Mouse (Mus musculus): ENCODE measurements around the gene Pdzd7. TPM values are rescaled to one million over a fixed set of nuclear protein-coding genes. Genes with fewer than 3 reads are reported as not detected.

The Pdzd7 gene
- total RNA-seq, 2 experiments from 2014 or later, result 3.3 to 5.8 TPM

DNA sequence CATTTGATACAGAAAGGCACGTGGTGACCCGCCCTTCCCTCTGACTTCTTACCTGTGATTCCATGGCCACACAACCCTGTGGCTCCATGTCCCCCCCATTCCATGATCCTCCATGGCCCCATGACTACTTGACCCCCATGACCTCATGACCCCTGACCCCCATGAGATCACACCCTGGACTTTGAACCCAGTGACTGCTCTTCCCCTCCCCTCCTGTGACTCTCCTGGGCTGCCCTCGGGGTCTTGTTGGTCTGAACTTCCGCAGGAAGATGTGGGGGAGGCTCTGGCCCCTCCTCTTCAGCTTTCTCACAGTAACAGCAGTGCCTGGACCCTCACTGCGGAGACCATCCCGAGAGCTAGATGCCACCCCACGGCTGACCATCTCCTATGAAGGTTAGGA, 53.3 kb downstream of the Pdzd7 start:
- no peak for DNase-seq (ENCODE audit: low spot score in 2 of 2)
- intact Hi-C loops (cut with DNase I), result no loop called here

DNA sequence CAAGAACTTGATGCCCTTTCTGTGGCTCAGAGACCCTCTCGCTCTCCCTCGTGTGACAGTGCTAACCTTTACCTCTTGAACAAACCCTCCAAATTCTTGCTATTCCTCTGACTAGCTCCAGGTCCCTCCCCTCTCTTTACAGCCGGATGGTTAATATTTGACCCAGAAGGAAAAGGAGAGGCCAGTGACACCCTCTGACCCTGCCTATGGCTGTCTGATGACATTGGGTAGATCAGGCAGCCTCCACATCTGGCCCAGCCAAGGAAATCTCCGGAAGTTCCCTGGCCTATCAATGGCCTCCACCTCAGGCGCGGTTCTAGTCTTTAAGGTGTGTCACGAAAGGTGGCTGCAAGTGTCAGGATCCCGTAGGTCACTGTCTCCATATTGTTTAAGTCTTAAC, 54.5 kb downstream of the Pdzd7 start:
- intact Hi-C loops (cut with DNase I), result no loop called here
- DNase-seq (ENCODE audit: low spot score in 2 of 2), result no peak

DNA sequence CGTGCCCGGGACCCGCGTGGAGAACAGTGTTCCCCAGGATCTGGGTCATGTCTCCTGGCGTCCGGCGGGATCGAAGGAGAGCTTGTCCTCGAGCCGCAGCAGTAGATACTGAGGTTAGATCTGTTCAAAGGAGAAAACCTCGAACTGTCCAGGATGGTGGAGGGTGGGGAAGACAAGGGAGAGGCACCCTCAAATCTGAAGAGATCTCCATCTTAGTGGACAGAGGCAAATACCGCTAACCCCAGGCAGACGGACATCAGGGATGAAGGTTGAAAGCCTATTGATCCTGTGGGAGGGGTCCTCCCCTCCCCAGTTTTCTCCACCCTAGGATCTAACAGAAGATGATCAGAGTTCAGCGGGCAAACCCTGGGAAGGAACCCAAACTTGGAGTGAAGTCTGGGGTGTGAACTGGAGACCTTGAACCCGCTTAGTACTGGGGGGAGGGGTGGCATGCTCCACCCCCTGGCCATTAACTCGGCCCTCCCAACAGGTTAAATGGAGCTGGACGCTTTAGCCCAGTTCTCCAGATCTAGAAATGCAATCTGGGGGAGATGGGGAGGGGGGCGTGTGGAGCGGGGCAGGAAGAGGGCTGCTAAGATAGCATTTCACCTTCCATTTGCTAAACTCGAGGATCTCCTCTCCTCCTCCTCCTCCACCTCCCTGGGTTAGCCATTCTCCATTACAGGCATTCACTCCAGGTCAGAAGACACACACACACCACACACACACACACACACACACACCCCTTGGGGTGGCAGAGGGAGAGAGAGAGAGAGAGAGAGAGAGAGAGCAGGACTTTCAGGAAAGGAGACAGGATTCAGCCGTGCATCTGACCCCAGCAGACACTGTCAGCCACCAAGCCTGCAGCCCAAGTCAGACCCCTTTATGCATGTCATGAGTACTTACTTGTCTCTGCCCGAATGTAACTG, 55.7 kb downstream of the Pdzd7 start:
- intact Hi-C loops (cut with DNase I), result no loop called here
- DNase-seq (ENCODE audit: low spot score in 2 of 2), result no peak

DNA sequence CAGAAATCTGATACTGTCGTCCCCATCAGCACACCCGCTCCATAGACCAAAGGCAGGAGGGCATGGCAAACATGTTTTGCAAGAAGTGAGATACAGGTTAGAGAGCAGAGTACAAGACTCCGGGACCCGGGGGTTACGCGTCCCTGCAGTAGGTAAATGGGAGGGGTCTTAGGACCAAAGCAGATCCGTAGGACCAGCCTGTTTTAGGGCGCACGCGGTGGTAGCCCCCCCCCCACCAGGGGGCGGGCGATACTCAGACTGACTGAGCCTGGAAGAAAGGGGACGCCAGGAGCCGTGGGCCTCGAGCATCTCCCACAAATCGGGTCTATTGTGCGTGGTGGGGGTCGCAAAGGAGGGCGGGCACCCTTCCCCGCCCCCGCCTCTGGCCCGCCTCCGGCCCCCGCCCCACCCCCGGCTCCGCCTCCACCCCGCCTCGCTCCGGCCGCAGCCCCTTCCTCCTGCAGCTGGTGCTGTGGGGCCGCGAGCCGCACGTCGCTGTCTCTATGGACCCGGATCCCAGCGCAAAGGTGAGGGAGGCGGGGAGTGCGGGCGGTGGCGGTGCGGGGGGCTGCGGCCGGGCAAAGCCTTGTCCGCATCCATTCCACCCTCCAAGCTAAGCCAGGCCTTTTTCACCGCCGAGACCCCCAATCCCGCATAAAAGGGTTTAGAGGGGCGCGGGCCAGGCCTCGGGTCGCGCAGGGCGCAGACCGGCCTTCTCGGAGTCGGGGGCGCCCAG, 56.5 kb downstream of the Pdzd7 start, which contains the start of gene Sema4g:
Gene Sema4g, plus strand, starts transcription at position 271 of the 736 bp plus-strand sequence.
- no peak for DNase-seq (ENCODE audit: low spot score in 2 of 2)
- intact Hi-C loops (cut with DNase I), result no loop called here

DNA sequence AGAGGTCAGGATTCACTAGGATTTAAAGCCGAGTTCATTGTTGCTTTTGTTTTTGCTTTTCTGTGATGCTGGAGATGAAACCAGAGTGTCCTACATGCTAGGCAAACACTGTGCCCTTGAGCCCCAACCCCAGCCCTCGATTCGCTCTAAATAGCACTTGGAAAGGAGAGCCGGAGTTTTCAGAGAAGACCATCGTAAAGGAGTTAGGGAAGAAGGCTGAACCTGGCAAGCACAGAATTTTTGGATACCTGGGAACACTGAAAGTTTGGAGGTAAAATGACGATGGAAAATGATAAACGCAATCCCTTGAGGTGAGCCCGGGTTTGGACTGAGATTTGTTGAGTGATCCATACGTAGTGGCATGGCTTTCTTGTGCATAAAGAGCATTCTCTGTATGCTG, 57.2 kb downstream of the Pdzd7 start:
- intact Hi-C loops (cut with DNase I), result no loop called here
- no peak for DNase-seq (ENCODE audit: low spot score in 2 of 2)

DNA sequence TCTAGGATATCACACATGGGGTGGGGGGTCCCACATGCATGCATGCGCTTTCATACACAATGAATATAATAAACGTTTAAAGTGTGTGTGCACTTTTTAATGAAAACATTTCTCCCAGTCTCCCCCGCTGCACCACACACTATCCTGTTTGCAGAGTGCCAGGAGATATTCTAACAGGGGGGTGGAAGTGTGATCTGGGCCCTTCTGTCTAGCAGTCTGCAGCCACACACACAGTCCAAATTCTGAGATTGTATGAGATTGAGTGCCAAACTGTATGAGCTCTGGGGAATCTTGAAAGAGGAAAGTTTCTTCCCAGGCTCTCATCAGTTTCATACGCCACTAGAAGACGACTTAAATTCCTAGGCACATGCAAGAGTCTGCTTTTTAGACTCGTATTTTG, 57.7 kb downstream of the Pdzd7 start:
- peak; percentile 54 to 70 for DNase-seq (ENCODE audit: low spot score in 2 of 2)
- intact Hi-C loops (cut with DNase I), result no loop called here

DNA sequence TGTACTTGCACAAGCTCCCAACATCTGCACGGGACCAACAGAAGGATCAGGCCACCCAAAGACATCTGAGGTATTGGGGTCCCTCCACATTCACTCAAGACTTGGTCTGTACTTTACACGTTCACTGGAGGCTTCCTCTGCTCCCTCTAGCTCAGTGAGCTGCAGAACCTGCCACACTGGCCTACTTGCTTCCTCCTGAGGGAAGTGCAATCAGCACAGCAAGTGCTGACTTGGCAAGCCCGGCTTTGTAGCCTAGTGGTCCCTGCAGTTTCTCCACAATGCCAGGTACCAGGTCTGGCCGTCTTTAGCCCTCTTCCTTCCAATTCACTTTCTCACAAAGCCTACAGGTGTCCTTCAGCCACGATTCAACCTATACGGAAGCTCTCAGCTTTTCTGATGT, 58.5 kb downstream of the Pdzd7 start:
- DNase-seq (ENCODE audit: low spot score in 2 of 2), result no peak
- intact Hi-C loops (cut with DNase I), result no loop called here

DNA sequence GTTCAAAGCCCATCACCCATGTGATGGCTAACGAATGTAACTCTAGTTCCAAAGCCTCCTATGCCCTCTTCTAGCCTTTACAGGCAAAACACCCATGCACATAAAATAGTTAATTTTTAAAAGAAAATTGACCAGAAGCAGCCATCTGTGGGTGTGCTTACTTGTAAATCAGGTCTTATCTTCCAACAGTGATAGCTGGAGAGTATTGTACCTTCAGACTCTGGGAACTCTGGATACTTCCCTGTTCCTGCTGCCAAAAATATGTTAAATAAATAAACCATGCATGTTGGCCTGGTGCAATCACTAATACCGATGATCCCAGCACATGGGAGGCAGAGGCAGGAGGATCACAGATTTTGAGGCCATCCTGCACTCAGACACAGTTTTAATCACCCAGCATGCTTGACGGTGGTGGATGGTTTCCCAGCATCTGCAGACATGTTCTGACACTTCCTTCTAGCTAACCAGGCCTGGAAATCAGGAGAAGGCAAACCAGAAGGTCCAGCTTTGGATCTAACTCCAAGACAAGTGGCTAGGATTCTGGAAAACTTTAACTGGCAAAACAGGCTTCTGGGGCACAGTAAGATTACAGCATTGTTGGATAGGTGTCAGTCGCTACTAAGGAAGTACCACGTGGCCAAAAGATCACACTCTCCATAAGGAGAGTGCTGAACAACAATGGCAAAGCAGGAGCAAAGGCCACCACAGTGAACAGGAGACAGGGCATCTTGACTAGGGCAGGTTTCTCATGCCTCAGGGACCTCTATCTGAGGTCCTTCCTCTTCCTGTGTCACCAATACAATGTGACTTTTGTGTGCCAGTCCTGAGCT, 60.1 kb downstream of the Pdzd7 start:
- DNase-seq (ENCODE audit: low spot score in 2 of 2), result no peak
- intact Hi-C loops (cut with DNase I), result no loop called here

DNA sequence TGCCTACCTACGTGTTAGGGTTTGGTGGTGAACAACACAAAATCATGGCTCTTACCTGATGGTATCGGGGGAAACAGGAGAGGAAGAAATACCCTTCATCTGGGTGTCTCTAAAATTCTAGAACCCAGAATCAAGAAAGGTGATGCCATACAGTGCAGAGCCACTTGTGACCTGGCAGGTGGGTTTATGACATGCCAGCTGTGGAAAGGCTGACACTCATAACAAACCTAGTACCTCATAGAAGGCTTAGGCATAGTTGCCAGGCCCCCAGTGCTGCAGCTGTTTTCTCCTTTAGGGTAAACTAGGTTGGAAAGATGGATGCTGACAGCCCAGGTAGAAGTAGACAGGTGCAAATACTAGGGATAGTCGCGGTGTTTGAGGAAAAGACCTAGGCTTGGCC, 61.1 kb downstream of the Pdzd7 start:
- DNase-seq (ENCODE audit: low spot score in 2 of 2), result no peak
- intact Hi-C loops (cut with DNase I), result no loop called here

DNA sequence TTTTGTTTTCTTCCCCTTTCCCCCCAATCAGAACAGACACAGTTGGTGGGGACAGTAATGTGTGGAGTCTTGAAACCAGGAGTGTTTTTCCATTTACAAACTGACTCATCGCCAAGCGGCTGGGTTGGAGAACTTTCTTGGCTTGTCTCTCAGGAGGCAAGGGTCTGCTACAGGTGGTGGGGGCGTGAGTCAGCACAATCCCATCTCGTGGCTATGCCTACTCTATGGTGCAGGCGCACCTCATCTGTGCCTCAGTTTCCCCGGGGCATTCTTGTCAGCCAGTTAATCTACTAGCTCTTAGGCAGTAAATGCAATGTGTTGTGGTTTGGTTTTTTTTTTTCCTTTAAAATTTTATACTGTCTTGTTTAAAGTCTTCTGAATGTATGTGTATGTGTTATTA, 62.2 kb downstream of the Pdzd7 start:
- DNase-seq (ENCODE audit: low spot score in 2 of 2), result no peak

DNA sequence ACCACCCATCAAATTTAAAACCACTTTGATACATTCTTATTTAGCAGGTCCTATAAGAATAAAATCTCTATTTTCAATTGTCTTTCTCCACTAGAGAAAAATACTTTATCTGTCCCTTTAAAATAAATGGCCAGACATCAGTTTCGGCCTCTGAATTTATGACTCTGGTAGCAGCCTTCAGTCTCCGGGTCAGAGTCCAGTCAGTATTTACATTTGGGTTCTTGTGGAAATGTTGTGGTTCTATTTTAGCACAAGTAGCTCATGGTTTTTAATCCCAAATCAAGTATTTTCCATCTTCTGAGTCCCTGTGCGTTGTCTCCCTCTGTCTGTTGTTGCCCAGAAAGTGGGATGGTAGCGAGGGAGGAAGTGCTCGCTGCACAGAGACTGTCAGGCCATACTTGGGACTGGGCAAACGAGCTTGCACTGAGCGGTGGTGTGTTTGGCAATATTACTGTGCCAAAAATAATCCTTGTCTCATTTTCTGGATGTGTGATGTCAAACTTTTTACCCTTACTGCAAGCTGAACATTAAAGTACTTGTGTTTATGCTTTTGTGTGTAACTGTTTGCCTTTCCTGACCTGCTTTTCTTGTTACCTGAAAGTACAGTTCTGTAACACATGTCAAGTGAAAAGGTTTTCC, 62.9 kb downstream of the Pdzd7 start:
- intact Hi-C loops (cut with DNase I), result no loop called here
- DNase-seq (ENCODE audit: low spot score in 2 of 2), result no peak

More for the DNA sequence above, 62.2 kb downstream of the Pdzd7 start:
- intact Hi-C loops (cut with DNase I), result no loop called here

DNA sequence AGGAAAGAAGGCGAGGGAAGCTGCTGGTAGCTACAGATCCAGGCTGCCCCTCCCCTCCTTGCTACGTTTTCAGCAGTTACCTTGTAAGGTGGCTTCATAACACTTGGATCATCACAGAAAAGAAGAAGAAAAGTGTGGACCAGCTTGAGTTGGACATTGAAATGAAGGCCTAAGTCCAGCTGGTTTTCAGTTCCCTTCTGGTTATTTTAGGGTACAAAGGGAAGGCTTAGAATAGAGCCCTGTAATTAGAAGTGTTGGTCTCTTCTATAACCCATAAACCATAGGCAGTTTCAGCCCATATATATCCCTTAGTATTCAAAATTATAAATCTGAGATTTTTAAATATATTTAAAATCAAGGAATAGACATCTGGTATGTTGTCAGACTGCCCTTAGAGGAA, 64.7 kb downstream of the Pdzd7 start:
- intact Hi-C loops (cut with DNase I), result no loop called here
- DNase-seq (ENCODE audit: low spot score in 2 of 2), result no peak

DNA sequence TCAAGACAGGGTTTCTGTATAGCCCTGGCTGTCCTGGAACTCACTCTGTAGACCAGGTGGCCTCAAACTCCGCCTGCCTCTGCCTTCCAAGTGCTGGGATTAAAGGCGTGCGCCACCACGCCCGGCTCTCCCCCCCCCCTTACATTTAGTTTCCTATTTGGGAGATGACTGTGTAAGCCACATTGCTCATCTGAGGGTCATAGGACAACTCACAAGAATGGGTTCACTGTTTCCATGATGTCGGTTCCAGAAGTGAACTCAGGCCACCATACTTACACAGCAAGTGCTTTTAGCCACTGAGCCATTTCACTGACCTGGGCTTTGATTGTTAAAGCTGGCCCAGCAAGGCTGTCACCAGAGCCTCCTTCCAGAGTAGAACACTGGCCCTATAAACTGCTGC, 68.4 kb downstream of the Pdzd7 start:
- DNase-seq (ENCODE audit: low spot score in 2 of 2), result no peak
- intact Hi-C loops (cut with DNase I), result no loop called here

Other genes with a start within 250 kb of the Pdzd7 start
- gene Slf2, start 114.6 kb downstream of the Pdzd7 start, total RNA-seq (2021), result 10 to 100 TPM; 26.2 to 44.3 TPM
- 10 to 100 TPM; 17.7 to 25.8 TPM for gene Sema4g, start 56.6 kb downstream of the Pdzd7 start, total RNA-seq (2021)
- gene Twnk, start 40.1 kb downstream of the Pdzd7 start, total RNA-seq (2021), result 10 to 100 TPM; 12.3 to 14.0 TPM
- 10 to 100 TPM; 36.1 to 47.5 TPM for gene Mrpl43, start 39.3 kb downstream of the Pdzd7 start, total RNA-seq (2021)
- gene Lzts2, start 31.3 kb downstream of the Pdzd7 start, total RNA-seq (2021), result 10 to 100 TPM; 36.2 to 36.3 TPM
- 100 to 1,000 TPM; 118 to 119 TPM for gene Sfxn3, start 1.8 kb upstream of the Pdzd7 start, total RNA-seq (2021)
- 1 to 10 TPM; 3.4 to 4.1 TPM for gene Kazald1, start 29.5 kb upstream of the Pdzd7 start, total RNA-seq (2021)
- not detected for gene Tlx1, start 105.0 kb upstream of the Pdzd7 start, total RNA-seq (2021)
- not detected for gene Lbx1, start 190.1 kb upstream of the Pdzd7 start, total RNA-seq (2021)

Measured in left cerebral cortex, postnatal 36 days (tissue).